Mouse (Mus musculus) limb, embryonic 14.5 days (tissue): ENCODE data around the gene Rps6ka5. TPM values are rescaled to one million over a fixed set of nuclear protein-coding genes. Genes with fewer than 3 reads are reported as not detected.

Experiments used
- ATAC-seq: fragments of 200-750 bp; cut with Nextera tagmentation; 2 replicates; pipeline ENCODE4 v1.8.0; 2017; ENCODE audit warnings: low read depth, moderate number of reproducible peaks, moderate TSS enrichment; ENCODE audit not compliant: low FRiP score
- DNase-seq: peaks from one replicate; pipeline ENCODE4 v3.0.0-alpha.2; 2015; ENCODE audit warnings: low spot score
- H3K27ac ChIP-seq: fragments of 300-500 bp; sonication (generic); replicated peaks from 2 replicates; pipeline ENCODE4 v1.5.1; 2014; ENCODE audit warnings: low read depth, mild to moderate bottlenecking, low read length, moderate library complexity, mixed read lengths
- H3K27me3 ChIP-seq: fragments of 300-500 bp; sonication (generic); 2 replicates; pipeline ENCODE4 v1.6.1; 2014; ENCODE audit warnings: low read length, mixed read lengths; ENCODE audit not compliant: control insufficient read depth, insufficient read depth
- H3K36me3 ChIP-seq: fragments of 300-500 bp; sonication (generic); 2 replicates; pipeline ENCODE4 v1.6.1; 2014; ENCODE audit warnings: mild to moderate bottlenecking, low read length, moderate library complexity, mixed read lengths; ENCODE audit not compliant: control insufficient read depth, insufficient read depth
- H3K4me1 ChIP-seq: fragments of 300-500 bp; sonication (generic); 2 replicates; pipeline ENCODE4 v1.6.1; 2014; ENCODE audit warnings: antibody characterized with exemption, low read length, mixed read lengths; ENCODE audit not compliant: control insufficient read depth, insufficient read depth
- H3K4me2 ChIP-seq: fragments of 300-500 bp; sonication (generic); replicated peaks from 2 replicates; pipeline ENCODE4 v1.6.1; 2014; ENCODE audit warnings: low read depth, mild to moderate bottlenecking, low read length, moderate library complexity; ENCODE audit not compliant: severe bottlenecking
- H3K4me3 ChIP-seq: fragments of 300-500 bp; sonication (generic); replicated peaks from 2 replicates; pipeline ENCODE4 v1.5.1; 2014; ENCODE audit warnings: low read length
- H3K9ac ChIP-seq: fragments of 300-500 bp; sonication (generic); 2 replicates; pipeline ENCODE4 v1.6.1; 2014; ENCODE audit warnings: mild to moderate bottlenecking, low read depth, low read length, moderate library complexity; ENCODE audit not compliant: severe bottlenecking
- H3K9me3 ChIP-seq: fragments of 300-500 bp; sonication (generic); 2 replicates; pipeline ENCODE4 v1.6.1; 2016; ENCODE audit warnings: low read length; ENCODE audit not compliant: control insufficient read depth
- POLR2A ChIP-seq: fragments of 200-500 bp; IDR thresholded peaks from 2 replicates; pipeline ENCODE4 v1.8.0; 2012; ENCODE audit warnings: inconsistent platforms, mild to moderate bottlenecking, moderate library complexity, borderline replicate concordance; ENCODE audit not compliant: insufficient read depth, insufficient read length; ENCODE audit errors: extremely low read depth
- WGBS: fragments of 180-500 bp; shearing (Covaris S2); extraction: QIAGEN DNeasy Blood & Tissue Kit; methylation state at CpG from one replicate; pipeline ENCODE4 v1.1.7; 2014; 5-methylcytosine and 5-hydroxymethylcytosine counted together
- polyA plus RNA-seq, 2 experiments: library from polyadenylated mRNA; depleted of rRNA in 1 of 2; stranded (reverse) in 1 of 2; unstranded in 1 of 2; fragments of >200 nt; fragmentation: Nextera tagmentation in 1 of 2; extraction: Ambion mirVana in 1 of 2; gene quantifications; 2 replicates each; pipeline versions ENCODE4 v1.2.1 to v1.2.3; 2012 to 2014

The Rps6ka5 gene
- polyA plus RNA-seq, 2 experiments, result 4.4 to 5.7 TPM

DNA sequence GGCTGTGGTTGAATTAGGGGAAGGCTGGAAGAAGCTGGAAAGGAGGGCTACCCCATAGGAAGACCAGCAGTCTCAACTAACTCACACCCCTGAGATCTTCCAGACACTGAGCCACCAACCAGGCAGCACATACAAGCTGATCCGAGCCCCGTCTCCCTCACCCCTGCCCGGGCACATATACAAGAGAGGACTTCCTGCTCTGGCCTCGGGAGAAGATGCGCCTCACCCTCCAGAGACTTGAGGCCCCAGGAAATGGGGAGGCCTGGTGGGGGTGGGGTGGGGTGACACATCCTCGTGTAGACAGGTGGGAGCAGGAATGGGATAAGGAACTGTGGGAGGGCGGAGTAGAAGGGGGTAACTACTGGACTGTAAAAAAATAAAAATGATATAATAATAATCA lies 45.0 kb downstream of the Rps6ka5 start:
- DNase-seq (no peak), ATAC-seq (no peak)
- Histone ChIP-seq H3K27ac (no peak overlapping the region), H3K4me3 (no peak overlapping the region), H3K9me3 (no peaks in the 10 kb centered on the region), H3K9ac (no peak overlapping the region), H3K4me1 (no peaks in the 10 kb centered on the region; the same call in 1 of the 2 replicates), H3K27me3 (no peaks in the 10 kb centered on the region), H3K36me3 (peaks cover under 1% of the 10 kb centered on the region; the same call in 1 of the 2 replicates), H3K4me2 (no peak overlapping the region)
- no peak for TF ChIP-seq POLR2A
- WGBS, result 83% methylated on average over 7 of the region's 7 CpGs

DNA sequence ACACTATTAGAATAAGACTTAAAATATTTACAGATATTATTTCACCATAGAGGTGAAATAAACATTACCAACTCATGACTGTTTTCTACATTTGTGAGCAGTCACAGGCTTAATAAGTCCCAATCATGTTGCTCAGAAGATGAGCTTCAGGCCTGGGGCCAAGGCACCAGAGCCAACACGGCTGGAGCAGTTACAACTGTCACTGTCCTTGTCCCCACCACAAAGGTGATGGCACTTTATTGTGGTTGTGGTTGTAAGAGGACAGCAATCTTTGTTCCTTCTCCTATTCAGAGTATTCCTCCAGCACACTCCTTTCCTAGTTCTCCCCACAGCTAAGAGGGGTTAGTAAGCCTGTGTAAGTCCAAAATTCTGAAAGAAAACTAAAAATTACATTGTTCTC lies 45.5 kb downstream of the Rps6ka5 start:
- peaks cover 5% of the 10 kb centered on the region; the same call in 1 of the 2 replicates for H3K36me3 ChIP-seq
- no peaks in the 10 kb centered on the region; the same call in 1 of the 2 replicates for H3K4me1 ChIP-seq
- no peaks in the 10 kb centered on the region for H3K9me3 ChIP-seq
- H3K9ac ChIP-seq, result no peak overlapping the region
- 53% methylated on average over 1 of the region's 1 CpGs for WGBS
- H3K27me3 ChIP-seq, result no peaks in the 10 kb centered on the region
- no peak overlapping the region for H3K4me2 ChIP-seq
- ATAC-seq (no peak), DNase-seq (no peak)
- H3K4me3 ChIP-seq, result no peak overlapping the region
- no peak for TF ChIP-seq POLR2A
- no peak overlapping the region for H3K27ac ChIP-seq

DNA sequence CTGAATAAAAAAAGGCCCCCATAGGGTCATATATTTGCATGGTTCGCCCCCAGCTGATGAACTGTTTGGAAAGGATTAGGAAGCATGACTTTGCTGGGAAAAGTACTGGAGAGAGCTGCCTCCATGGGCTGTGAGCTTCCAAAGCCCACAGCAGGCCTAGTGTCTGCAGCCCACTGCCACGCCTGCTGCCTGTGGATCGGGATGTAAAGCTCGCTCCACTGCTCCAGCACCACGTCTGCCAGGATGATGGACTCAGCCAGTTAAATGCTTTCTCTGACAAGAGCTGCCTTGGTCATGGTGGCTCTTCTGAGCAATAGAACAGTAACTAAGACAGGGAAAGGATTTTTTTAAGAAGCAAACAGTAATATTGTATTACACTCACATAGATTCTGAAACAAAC lies 46.1 kb downstream of the Rps6ka5 start:
- 48% methylated on average over 5 of the region's 5 CpGs for WGBS
- ATAC-seq, result no peak

DNA sequence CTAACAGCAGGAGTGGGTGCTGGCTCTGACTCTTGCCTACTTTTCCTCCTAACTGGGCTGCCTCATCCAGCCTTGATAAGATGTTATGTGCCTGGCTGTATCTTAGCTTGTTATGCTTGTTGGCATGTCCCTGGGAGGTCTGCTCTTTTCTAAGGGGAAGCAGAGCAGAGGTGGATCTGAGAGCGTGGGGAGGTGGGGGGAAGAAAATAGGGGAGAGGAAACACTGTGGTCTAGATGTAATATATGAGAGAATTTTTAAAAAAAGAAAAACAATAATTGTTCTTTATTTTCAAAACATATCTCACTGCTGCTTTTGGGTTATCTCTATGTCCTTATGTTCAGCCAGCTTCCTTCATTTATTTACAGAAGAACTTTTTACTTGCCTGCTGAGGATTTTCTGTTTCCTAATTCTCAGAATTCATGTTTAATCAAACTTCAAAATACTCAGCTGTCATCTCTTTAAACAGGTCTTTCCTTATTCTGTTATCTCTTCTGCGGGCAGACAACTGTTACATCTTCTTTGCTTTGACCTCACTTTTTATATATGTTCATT lies 56.1 kb downstream of the Rps6ka5 start:
- Histone ChIP-seq H3K4me1 (no peaks in the 10 kb centered on the region), H3K9me3 (no peaks in the 10 kb centered on the region), H3K36me3 (0 out of 2 replicates have a peak, but pooled peaks cover under 1% of the 10 kb centered on the region), H3K27me3 (no peaks in the 10 kb centered on the region), H3K9ac (no peak overlapping the region), H3K27ac (no peak overlapping the region), H3K4me2 (no peak overlapping the region), H3K4me3 (no peak overlapping the region)
- DNase-seq (no peak), ATAC-seq (no peak)
- WGBS, result 95% methylated on average over 2 of the region's 2 CpGs
- TF ChIP-seq POLR2A, result no peak

More for the DNA sequence above, 46.1 kb downstream of the Rps6ka5 start:
- H3K4me1 ChIP-seq, result no peaks in the 10 kb centered on the region; the same call in 1 of the 2 replicates
- no peak for TF ChIP-seq POLR2A
- DNase-seq, result no peak
- H3K9ac ChIP-seq, result no peak overlapping the region
- no peaks in the 10 kb centered on the region for H3K27me3 ChIP-seq
- no peak overlapping the region; the same call in 1 of the 2 replicates for H3K27ac ChIP-seq
- no peaks in the 10 kb centered on the region for H3K9me3 ChIP-seq
- no peak overlapping the region for H3K4me2 ChIP-seq
- H3K36me3 ChIP-seq, result peaks cover 7% of the 10 kb centered on the region; the same call in 1 of the 2 replicates
- H3K4me3 ChIP-seq, result no peak overlapping the region

DNA sequence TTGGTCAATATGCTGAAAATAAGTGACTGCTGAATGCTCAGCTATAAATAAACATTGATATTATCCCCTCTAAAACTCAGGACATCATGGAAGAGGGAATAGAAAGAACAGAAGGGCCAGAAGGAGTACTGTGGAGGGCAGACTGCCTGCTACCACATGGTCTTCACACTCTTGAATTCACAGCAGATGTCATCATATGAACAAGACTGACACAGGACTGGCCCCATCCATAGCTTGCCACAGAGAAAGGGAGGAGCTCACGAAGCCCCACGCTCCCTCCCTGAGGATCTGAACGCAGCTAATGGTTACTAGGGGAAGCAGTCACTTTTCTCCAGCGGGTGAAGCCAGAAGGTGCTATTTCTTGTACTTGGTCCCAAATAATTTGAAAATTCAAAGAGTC lies 61.5 kb downstream of the Rps6ka5 start:
- WGBS, result 71% methylated on average over 4 of the region's 4 CpGs
- Histone ChIP-seq H3K4me3 (no peak overlapping the region), H3K9ac (no peak overlapping the region), H3K27ac (no peak overlapping the region), H3K36me3 (no peaks in the 10 kb centered on the region), H3K4me1 (no peaks in the 10 kb centered on the region), H3K9me3 (no peaks in the 10 kb centered on the region), H3K27me3 (no peaks in the 10 kb centered on the region), H3K4me2 (no peak overlapping the region)
- TF ChIP-seq POLR2A, result no peak
- ATAC-seq (no peak), DNase-seq (no peak)
